Mouse (Mus musculus) stomach, embryonic 14.5 days (tissue): ENCODE results near the gene Glrx. TPM values are rescaled to one million over a fixed set of nuclear protein-coding genes. Genes with fewer than 3 reads are reported as not detected.

ENCODE experiments used
- ATAC-seq: fragments of 200-750 bp; cut with Nextera tagmentation; 2 replicates; pipeline ENCODE4 v1.8.0; 2017; ENCODE audit warnings: low read depth, moderate TSS enrichment; ENCODE audit not compliant: insufficient number of reproducible peaks, insufficient read depth, low FRiP score
- H3K27ac ChIP-seq: fragments of 300-500 bp; sonication (generic); 2 replicates; pipeline ENCODE4 v1.5.1; 2014; ENCODE audit warnings: mild to moderate bottlenecking, low read length, moderate library complexity, mixed read lengths
- H3K27me3 ChIP-seq: fragments of 300-500 bp; sonication (generic); 2 replicates; pipeline ENCODE4 v1.6.1; 2014; ENCODE audit warnings: low read length, control low read depth, mixed read lengths; ENCODE audit not compliant: control insufficient read depth, insufficient read depth
- H3K36me3 ChIP-seq: fragments of 300-500 bp; sonication (generic); 2 replicates; pipeline ENCODE4 v1.6.1; 2014; ENCODE audit warnings: mild to moderate bottlenecking, control low read depth, low read length, moderate library complexity, mixed read lengths; ENCODE audit not compliant: control insufficient read depth, insufficient read depth
- H3K4me1 ChIP-seq: fragments of 300-500 bp; sonication (generic); 2 replicates; pipeline ENCODE4 v1.6.1; 2014; ENCODE audit warnings: low read length, control low read depth, mixed read lengths; ENCODE audit not compliant: control insufficient read depth, insufficient read depth
- H3K4me2 ChIP-seq: fragments of 300-500 bp; sonication (generic); replicated peaks from 2 replicates; pipeline ENCODE4 v1.6.1; 2014; ENCODE audit warnings: low read depth, low read length, control low read depth
- H3K4me3 ChIP-seq: fragments of 300-500 bp; sonication (generic); 2 replicates; pipeline ENCODE4 v1.5.1; 2014; ENCODE audit warnings: low read depth, low read length, control low read depth
- H3K9ac ChIP-seq: fragments of 300-500 bp; sonication (generic); replicated peaks from 2 replicates; pipeline ENCODE4 v1.6.1; 2014; ENCODE audit warnings: low read depth, mild to moderate bottlenecking, control low read depth, low read length, moderate library complexity, mixed read lengths
- H3K9me3 ChIP-seq: fragments of 300-500 bp; sonication (generic); 2 replicates; pipeline ENCODE4 v1.6.1; 2016; ENCODE audit warnings: low read depth, low read length, control low read depth; ENCODE audit not compliant: control insufficient read depth
- WGBS: fragments of 180-500 bp; shearing (Covaris S2); extraction: QIAGEN DNeasy Blood & Tissue Kit; methylation state at CpG from one replicate; pipeline ENCODE4 v1.1.7; 2014; 5-methylcytosine and 5-hydroxymethylcytosine counted together
- polyA plus RNA-seq: library from polyadenylated mRNA; unstranded; fragments of >200 nt; fragmentation: Nextera tagmentation; extraction: Ambion mirVana; gene quantifications from 2 replicates; pipeline ENCODE4 v1.2.1, GENCODE M21; 2014

The Glrx gene
- polyA plus RNA-seq, 1 experiment from 2014 or later, result 82.4 TPM

DNA sequence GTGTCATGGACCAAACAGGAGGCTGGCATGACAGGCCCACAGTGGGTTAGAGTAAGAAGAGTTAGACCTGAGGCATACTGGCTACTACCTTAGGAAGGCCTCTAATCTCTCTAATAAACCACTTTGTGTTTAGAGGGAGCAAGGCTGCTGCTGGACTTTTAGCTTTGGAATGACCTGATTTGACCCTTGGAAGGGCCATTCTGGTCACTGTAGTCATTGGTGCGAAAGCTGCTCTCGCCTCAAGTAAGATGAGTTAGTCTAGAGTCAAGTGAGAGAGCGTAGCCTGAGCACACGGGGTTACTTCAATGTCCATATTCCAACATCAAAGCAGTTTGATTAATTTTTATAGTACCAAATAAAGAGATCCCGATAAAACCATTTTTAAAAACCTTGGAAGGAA, 3.7 kb downstream of the Glrx start:
- no peaks in the 10 kb centered on the region for H3K27me3 ChIP-seq
- no peak for ATAC-seq
- no peak overlapping the region for H3K27ac ChIP-seq
- no peaks in the 10 kb centered on the region for H3K9me3 ChIP-seq
- no peaks in the 10 kb centered on the region; the same call in 1 of the 2 replicates for H3K36me3 ChIP-seq
- H3K4me3 ChIP-seq, result no peak overlapping the region
- WGBS, result 83% methylated on average over 5 of the region's 5 CpGs
- no peak overlapping the region for H3K9ac ChIP-seq
- H3K4me2 ChIP-seq, result no peak overlapping the region
- H3K4me1 ChIP-seq, result peaks cover 19% of the 10 kb centered on the region

DNA sequence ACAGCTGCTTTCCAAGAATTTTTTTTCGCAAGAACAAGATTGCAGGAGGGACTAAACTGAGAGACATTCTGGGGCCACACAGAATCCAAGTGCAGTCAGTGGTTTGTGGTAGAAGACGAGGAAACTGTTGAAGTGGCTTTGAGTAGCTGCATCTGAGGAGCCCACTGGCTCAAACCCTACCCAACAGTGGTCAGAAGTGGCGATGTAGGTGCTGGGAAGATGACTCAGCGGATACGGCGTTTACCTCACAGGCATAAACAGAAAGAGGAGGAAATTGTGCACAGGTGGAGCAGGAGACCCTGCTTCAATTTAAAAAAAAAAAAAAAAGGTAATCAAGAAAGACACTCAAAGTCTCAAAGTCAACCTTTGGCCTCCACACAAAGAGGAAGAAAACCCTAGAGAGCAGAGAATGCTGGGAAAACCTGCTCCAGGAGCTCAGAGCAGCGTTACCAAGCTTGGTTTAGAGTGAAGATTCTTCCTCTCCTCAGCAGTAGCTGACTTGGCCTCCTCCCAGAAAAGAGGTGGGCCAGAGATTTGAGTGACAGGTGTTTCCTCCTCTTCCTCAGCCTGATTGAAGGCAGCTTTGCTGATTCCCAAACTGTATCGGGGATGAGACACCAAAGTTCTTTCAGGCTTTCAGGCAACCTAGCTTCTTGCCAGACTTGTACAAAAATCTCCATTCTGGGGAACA, 4.5 kb downstream of the Glrx start:
- H3K27me3 ChIP-seq, result no peaks in the 10 kb centered on the region
- no peaks in the 10 kb centered on the region; the same call in 1 of the 2 replicates for H3K36me3 ChIP-seq
- H3K4me1 ChIP-seq, result peaks cover 16% of the 10 kb centered on the region
- H3K9ac ChIP-seq, result no peak overlapping the region
- WGBS, result 74% methylated on average over 8 of the region's 8 CpGs
- H3K4me2 ChIP-seq, result no peak overlapping the region
- no peak overlapping the region for H3K4me3 ChIP-seq
- no peaks in the 10 kb centered on the region for H3K9me3 ChIP-seq
- no peak overlapping the region for H3K27ac ChIP-seq
- no peak for ATAC-seq

GRCm38 (mm10) chr13:75844833-75845518, 5.3 kb downstream of the Glrx start:
- H3K9me3 ChIP-seq, result no peaks in the 10 kb centered on the region
- 92% methylated on average over 2 of the region's 2 CpGs for WGBS
- no peak for ATAC-seq
- no peaks in the 10 kb centered on the region; the same call in 1 of the 2 replicates for H3K36me3 ChIP-seq
- H3K4me2 ChIP-seq, result no peak overlapping the region
- no peak overlapping the region for H3K27ac ChIP-seq
- no peak overlapping the region for H3K9ac ChIP-seq
- peaks cover 12% of the 10 kb centered on the region for H3K4me1 ChIP-seq
- no peak overlapping the region for H3K4me3 ChIP-seq
- H3K27me3 ChIP-seq, result no peaks in the 10 kb centered on the region

DNA sequence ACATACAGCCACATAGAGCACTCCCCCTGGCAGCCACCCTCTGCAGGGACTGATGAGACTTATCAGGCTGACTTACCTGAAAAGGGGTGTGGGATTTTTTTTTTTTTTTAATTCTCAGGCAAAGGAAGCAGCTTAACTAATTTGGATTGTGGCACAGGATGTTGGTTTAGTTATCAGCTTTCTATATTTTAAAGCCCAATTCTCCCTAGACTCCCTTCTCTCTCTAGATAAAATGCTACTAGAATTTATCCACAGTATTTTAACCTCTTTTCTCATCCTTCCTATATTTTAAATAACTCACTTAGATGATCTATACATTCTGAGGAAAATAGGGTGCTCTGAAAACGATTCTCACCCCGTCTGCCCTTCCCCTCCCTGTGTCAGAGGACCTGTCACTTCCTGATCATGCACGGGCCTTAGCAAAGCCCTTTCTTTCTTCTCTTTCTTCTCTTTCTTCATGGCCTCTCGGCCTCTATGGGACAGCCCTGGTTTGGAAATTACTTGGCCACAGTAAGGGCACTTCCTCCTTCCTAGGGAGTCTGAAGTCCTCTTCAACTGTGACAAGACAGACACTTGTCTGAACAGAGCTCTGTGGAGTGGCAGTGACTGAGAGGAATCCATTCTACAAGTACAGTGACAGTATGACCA, 6.0 kb downstream of the Glrx start:
- H3K9ac ChIP-seq, result no peak overlapping the region
- ATAC-seq, result no peak
- 74% methylated on average over 4 of the region's 4 CpGs for WGBS
- H3K4me1 ChIP-seq, result peaks cover 11% of the 10 kb centered on the region
- H3K27ac ChIP-seq, result no peak overlapping the region
- H3K27me3 ChIP-seq, result no peaks in the 10 kb centered on the region
- H3K9me3 ChIP-seq, result no peaks in the 10 kb centered on the region
- no peak overlapping the region for H3K4me2 ChIP-seq
- H3K36me3 ChIP-seq, result no peaks in the 10 kb centered on the region; the same call in 1 of the 2 replicates
- H3K4me3 ChIP-seq, result no peak overlapping the region

GRCm38 (mm10) chr13:75847027-75847426, 7.4 kb downstream of the Glrx start:
- H3K9me3 ChIP-seq, result no peaks in the 10 kb centered on the region
- H3K4me2 ChIP-seq, result no peak overlapping the region
- no peak overlapping the region for H3K4me3 ChIP-seq
- H3K27me3 ChIP-seq, result no peaks in the 10 kb centered on the region
- H3K27ac ChIP-seq, result no peak overlapping the region
- 82% methylated on average over 6 of the region's 6 CpGs for WGBS
- H3K9ac ChIP-seq, result no peak overlapping the region
- no peaks in the 10 kb centered on the region for H3K4me1 ChIP-seq
- H3K36me3 ChIP-seq, result no peaks in the 10 kb centered on the region; the same call in 1 of the 2 replicates
- no peak for ATAC-seq

DNA sequence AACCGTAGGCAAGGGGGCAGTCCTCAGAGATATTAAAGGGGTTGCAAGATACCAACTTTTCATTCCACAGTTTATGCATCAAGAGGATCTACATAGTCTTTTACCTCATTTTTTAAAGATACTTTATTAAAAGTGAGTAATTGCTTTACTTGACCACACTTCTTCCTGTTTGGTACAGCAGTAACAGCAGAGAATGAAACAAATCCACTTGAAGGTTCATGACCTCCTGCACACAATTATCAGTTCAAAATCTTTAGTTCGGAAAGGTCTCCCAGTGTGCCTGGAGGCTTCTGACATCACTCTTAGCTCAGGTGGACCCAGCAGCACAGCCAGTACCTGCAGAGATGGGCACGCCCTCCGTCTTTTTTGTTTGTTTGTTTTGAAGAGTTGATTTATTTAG, 12.4 kb downstream of the Glrx start:
- H3K27ac ChIP-seq, result no peak overlapping the region
- no peak overlapping the region for H3K4me3 ChIP-seq
- H3K27me3 ChIP-seq, result no peaks in the 10 kb centered on the region
- ATAC-seq, result no peak
- WGBS, result 79% methylated on average over 4 of the region's 4 CpGs
- no peaks in the 10 kb centered on the region for H3K4me1 ChIP-seq
- no peak overlapping the region for H3K4me2 ChIP-seq
- no peaks in the 10 kb centered on the region; the same call in 1 of the 2 replicates for H3K36me3 ChIP-seq
- H3K9ac ChIP-seq, result no peak overlapping the region
- H3K9me3 ChIP-seq, result no peaks in the 10 kb centered on the region

DNA sequence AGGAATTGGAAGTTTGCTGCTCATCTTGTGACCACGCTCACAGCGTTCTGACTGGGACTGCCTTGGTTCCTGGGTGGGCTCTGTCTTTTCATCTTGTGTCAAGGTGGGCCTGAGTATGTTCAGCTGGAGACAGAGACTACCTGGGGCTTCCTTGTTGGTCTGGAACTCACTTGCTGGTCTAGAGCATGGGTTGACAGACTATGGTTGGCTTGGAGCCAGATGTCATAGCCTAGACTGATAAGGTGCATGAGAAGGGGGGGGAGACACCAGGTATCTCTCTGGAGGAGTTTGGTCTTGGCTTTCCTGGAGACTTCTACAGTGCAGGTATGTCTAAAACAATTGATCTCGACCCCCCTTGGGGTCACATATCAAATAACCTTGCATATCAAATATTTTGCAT, 13.4 kb downstream of the Glrx start:
- H3K36me3 ChIP-seq, result no peaks in the 10 kb centered on the region; the same call in 1 of the 2 replicates
- H3K4me1 ChIP-seq, result no peaks in the 10 kb centered on the region
- H3K27me3 ChIP-seq, result no peaks in the 10 kb centered on the region
- H3K4me3 ChIP-seq, result no peak overlapping the region
- no peak overlapping the region for H3K9ac ChIP-seq
- no peak overlapping the region for H3K4me2 ChIP-seq
- H3K9me3 ChIP-seq, result no peaks in the 10 kb centered on the region
- H3K27ac ChIP-seq, result no peak overlapping the region
- WGBS, result 93% methylated on average over 3 of the region's 3 CpGs
- no peak for ATAC-seq

DNA sequence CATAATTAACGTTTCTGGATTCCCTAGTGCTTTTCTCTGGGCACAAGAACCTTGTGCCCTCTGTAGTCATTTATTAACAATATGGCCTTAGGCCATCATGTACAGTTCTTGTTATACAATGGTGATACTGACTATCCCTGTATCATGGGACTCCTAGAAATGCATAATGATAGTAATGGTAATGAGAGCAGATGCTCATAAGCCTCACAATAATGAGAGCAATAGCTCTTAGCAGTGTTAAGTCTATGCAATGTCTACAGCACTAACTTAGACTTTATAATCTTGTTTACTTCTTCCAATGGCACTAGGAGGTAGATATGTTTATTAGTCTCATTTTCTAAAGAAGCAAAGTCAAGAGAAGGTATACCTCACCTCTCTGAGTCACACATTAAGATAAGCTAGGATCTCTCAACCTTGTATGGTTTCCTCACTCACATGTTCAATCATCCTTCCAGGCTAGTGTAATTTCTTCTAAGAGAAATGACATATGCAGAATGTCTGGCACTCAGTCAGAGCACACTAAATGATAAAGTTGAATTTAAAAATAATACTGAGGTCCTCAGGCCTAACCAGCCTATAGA, 19.7 kb downstream of the Glrx start:
- no peak overlapping the region for H3K4me2 ChIP-seq
- H3K27me3 ChIP-seq, result no peaks in the 10 kb centered on the region
- no peak for ATAC-seq
- H3K4me1 ChIP-seq, result no peaks in the 10 kb centered on the region
- no peaks in the 10 kb centered on the region for H3K36me3 ChIP-seq
- H3K9me3 ChIP-seq, result no peaks in the 10 kb centered on the region
- no peak overlapping the region for H3K9ac ChIP-seq
- 74% methylated on average over 1 of the region's 1 CpGs for WGBS
- no peak overlapping the region for H3K4me3 ChIP-seq
- no peak overlapping the region for H3K27ac ChIP-seq
